Mouse (Mus musculus): ENCODE results near the gene Hic1.

GRCm38 (mm10) chr11:75167643-75168589 lies 1.4 kb downstream of the Hic1 start:
- TF ChIP-seq POLR2A (IDR thresholded peaks at IDR 0.05; ENCODE audit: low read depth, low read length) (peak; percentile 51), CTCF (IDR thresholded peaks at IDR 0.05; ENCODE audit: borderline replicate concordance, insufficient read depth, low read length) (no peak)
